Mouse (Mus musculus) embryonic facial prominence, embryonic 15.5 days (tissue): ENCODE data around the gene Parp16. TPM values are rescaled to one million over a fixed set of nuclear protein-coding genes. Genes with fewer than 3 reads are reported as not detected.
"Not testable (repeated sequence)": the region's sequence is repeated elsewhere in the genome, so short reads cannot be mapped to it uniquely, and the experiment has no call there.

Source experiments
- ATAC-seq: fragments of 200-750 bp; cut with Nextera tagmentation; 2 replicates; pipeline ENCODE4 v1.8.0; 2017; ENCODE audit warnings: low read depth, moderate TSS enrichment; ENCODE audit not compliant: insufficient number of reproducible peaks, low FRiP score, low TSS enrichment
- H3K27ac ChIP-seq: fragments of 300-500 bp; sonication (generic); replicated peaks from 2 replicates; pipeline ENCODE4 v1.5.1; 2015; ENCODE audit warnings: mild to moderate bottlenecking, inconsistent platforms
- H3K27me3 ChIP-seq: fragments of 300-500 bp; sonication (generic); 2 replicates; pipeline ENCODE4 v1.6.1; 2015; ENCODE audit warnings: inconsistent platforms
- H3K36me3 ChIP-seq: fragments of 300-500 bp; sonication (generic); 2 replicates; pipeline ENCODE4 v1.6.1; 2015; ENCODE audit warnings: mild to moderate bottlenecking, inconsistent platforms
- H3K4me1 ChIP-seq: fragments of 300-500 bp; sonication (generic); 2 replicates; pipeline ENCODE4 v1.6.1; 2015; ENCODE audit warnings: inconsistent platforms
- H3K4me2 ChIP-seq: fragments of 300-500 bp; sonication (generic); replicated peaks from 2 replicates; pipeline ENCODE4 v1.6.1; 2015; ENCODE audit warnings: mild to moderate bottlenecking, inconsistent platforms
- H3K4me3 ChIP-seq: fragments of 300-500 bp; sonication (generic); replicated peaks from 2 replicates; pipeline ENCODE4 v1.5.1; 2015; ENCODE audit warnings: mild to moderate bottlenecking, inconsistent platforms
- H3K9ac ChIP-seq: fragments of 300-500 bp; sonication (generic); 2 replicates; pipeline ENCODE4 v1.6.1; 2015; ENCODE audit warnings: inconsistent platforms
- H3K9me3 ChIP-seq: fragments of 300-500 bp; sonication (generic); replicated peaks from 2 replicates; pipeline ENCODE4 v1.6.1; 2016; ENCODE audit warnings: inconsistent platforms
- WGBS: fragments of 180-500 bp; shearing (Covaris S2); methylation state at CpG from one replicate; pipeline ENCODE4 v1.1.7; 2015; 5-methylcytosine and 5-hydroxymethylcytosine counted together
- polyA plus RNA-seq: library from polyadenylated mRNA; unstranded; fragments of >200 nt; fragmentation: Nextera tagmentation; extraction: Ambion mirVana; gene quantifications from 2 replicates; pipeline ENCODE4 v1.2.1, GENCODE M21; 2015

Gene Parp16
- polyA plus RNA-seq, 1 experiment from 2014 or later = 8.9 TPM

DNA sequence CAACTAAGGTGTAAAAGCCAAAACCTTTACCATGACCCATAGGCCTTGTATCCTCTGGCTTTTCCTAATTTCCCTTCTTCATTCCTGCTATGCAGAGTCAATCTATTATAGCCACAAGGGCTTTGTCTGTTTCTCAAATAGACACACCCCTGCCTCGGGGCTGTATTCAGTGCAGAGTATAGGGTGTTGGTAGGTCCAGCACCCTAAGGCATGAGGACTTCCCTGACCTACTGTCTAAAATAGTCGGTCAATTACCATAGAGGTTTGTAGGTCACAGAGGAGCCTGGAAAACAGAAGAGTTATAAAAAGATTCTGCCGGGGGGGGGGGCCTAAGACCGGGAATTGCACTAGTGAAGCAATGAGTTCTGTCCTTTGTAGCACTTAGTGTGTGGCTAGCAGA, 78.7 kb downstream of the Parp16 start:
- Histone ChIP-seq H3K4me3 (no peak overlapping the region), H3K27me3 (no peaks in the 10 kb centered on the region), H3K4me1 (no peaks in the 10 kb centered on the region), H3K27ac (no peak overlapping the region), H3K4me2 (no peak overlapping the region), H3K9me3 (no peaks in the 10 kb centered on the region), H3K36me3 (no peaks in the 10 kb centered on the region), H3K9ac (no peak overlapping the region)
- WGBS = 66% methylated on average over 4 of the region's 4 CpGs
- ATAC-seq = no peak

GRCm38 (mm10) chr9:65274851-65275250, 79.7 kb downstream of the Parp16 start:
- H3K4me2 ChIP-seq, H3K9me3 ChIP-seq, H3K9ac ChIP-seq, H3K4me1 ChIP-seq, H3K36me3 ChIP-seq, H3K27ac ChIP-seq, H3K4me3 ChIP-seq, ATAC-seq, H3K27me3 ChIP-seq: not testable (repeated sequence)
- 69% methylated on average over 3 of the region's 3 CpGs for WGBS

GRCm38 (mm10) chr9:65275810-65276530, 80.8 kb downstream of the Parp16 start:
- H3K27ac ChIP-seq = no peak overlapping the region
- H3K4me2 ChIP-seq = no peak overlapping the region
- no peaks in the 10 kb centered on the region for H3K36me3 ChIP-seq
- ATAC-seq = no peak
- no peak overlapping the region for H3K4me3 ChIP-seq
- WGBS = 67% methylated on average over 4 of the region's 4 CpGs
- H3K9me3 ChIP-seq = no peaks in the 10 kb centered on the region
- H3K4me1 ChIP-seq = no peaks in the 10 kb centered on the region
- no peaks in the 10 kb centered on the region for H3K27me3 ChIP-seq
- no peak overlapping the region for H3K9ac ChIP-seq

GRCm38 (mm10) chr9:65281536-65282151, 86.5 kb downstream of the Parp16 start:
- no peak overlapping the region for H3K9ac ChIP-seq
- H3K36me3 ChIP-seq = no peaks in the 10 kb centered on the region
- no peaks in the 10 kb centered on the region for H3K27me3 ChIP-seq
- H3K27ac ChIP-seq = no peak overlapping the region
- no peaks in the 10 kb centered on the region for H3K4me1 ChIP-seq
- 75% methylated on average over 5 of the region's 5 CpGs for WGBS
- no peak overlapping the region for H3K4me2 ChIP-seq
- ATAC-seq = no peak
- H3K9me3 ChIP-seq = no peaks in the 10 kb centered on the region
- no peak overlapping the region for H3K4me3 ChIP-seq

- no peak for ATAC-seq
- Histone ChIP-seq H3K36me3 (no peaks in the 10 kb centered on the region), H3K4me3 (no peak overlapping the region), H3K27ac (no peak overlapping the region), H3K4me2 (no peak overlapping the region), H3K4me1 (no peaks in the 10 kb centered on the region), H3K9ac (no peak overlapping the region), H3K9me3 (no peaks in the 10 kb centered on the region), H3K27me3 (0 out of 2 replicates have a peak, but pooled peaks cover 3% of the 10 kb centered on the region)
- 0% methylated on average over 3 of the region's 3 CpGs for WGBS
Measured at GRCm38 (mm10) chr9:65283301-65283700, 88.1 kb downstream of the Parp16 start.

- not testable (repeated sequence) for H3K4me1 ChIP-seq, H3K27me3 ChIP-seq, H3K4me3 ChIP-seq, H3K36me3 ChIP-seq, H3K4me2 ChIP-seq, H3K9me3 ChIP-seq, ATAC-seq, H3K9ac ChIP-seq, H3K27ac ChIP-seq
- 69% methylated on average over 5 of the region's 5 CpGs for WGBS
Measured at GRCm38 (mm10) chr9:65288252-65288651, 93.1 kb downstream of the Parp16 start.

Other genes with a start within 250 kb of the Parp16 start
- 0.04 and 0.12 TPM in 2 replicates for gene Slc24a1, start 243.7 kb upstream of the Parp16 start, polyA plus RNA-seq
- gene Ints14, start 234.4 kb upstream of the Parp16 start, polyA plus RNA-seq = 44.5 and 45.2 TPM in 2 replicates
- gene Hacd3, start 173.7 kb upstream of the Parp16 start, polyA plus RNA-seq = 77.5 and 78.5 TPM in 2 replicates
- gene Dpp8, start 162.9 kb upstream of the Parp16 start, polyA plus RNA-seq = 34.3 and 35.0 TPM in 2 replicates
- 38.1 and 38.4 TPM in 2 replicates for gene Igdcc4, start 93.9 kb upstream of the Parp16 start, polyA plus RNA-seq
- 1.5 and 2.3 TPM in 2 replicates for gene Igdcc3, start 54.2 kb upstream of the Parp16 start, polyA plus RNA-seq
- gene Cilp, start 69.8 kb downstream of the Parp16 start, polyA plus RNA-seq = 2.6 and 3.5 TPM in 2 replicates
- gene Clpx, start 98.9 kb downstream of the Parp16 start, polyA plus RNA-seq = 55.7 and 57.6 TPM in 2 replicates
- 10.9 and 11.4 TPM in 2 replicates for gene Pdcd7, start 150.8 kb downstream of the Parp16 start, polyA plus RNA-seq
- 0.25 TPM in 1 of 2 replicates, not detected in the other for gene Ubap1l, start 165.7 kb downstream of the Parp16 start, polyA plus RNA-seq
- 1.2 and 1.5 TPM in 2 replicates for gene Kbtbd13, start 196.3 kb downstream of the Parp16 start, polyA plus RNA-seq
- 8.6 and 8.7 TPM in 2 replicates for gene Rasl12, start 203.2 kb downstream of the Parp16 start, polyA plus RNA-seq
- not detected in 2 replicates for gene Slc51b, start 227.6 kb downstream of the Parp16 start, polyA plus RNA-seq
- gene Mtfmt, start 240.4 kb downstream of the Parp16 start, polyA plus RNA-seq = 20.6 and 21.3 TPM in 2 replicates